Mouse (Mus musculus) heart, adult 9 months (tissue): ENCODE measurements around the gene Olfr955.

Experiments
- DNase-seq, 2 experiments: peaks; one replicate each; pipeline ENCODE4 v3.0.0; 2022; ENCODE audit warnings: low spot score in 2 of 2

The Olfr955 gene

DNA sequence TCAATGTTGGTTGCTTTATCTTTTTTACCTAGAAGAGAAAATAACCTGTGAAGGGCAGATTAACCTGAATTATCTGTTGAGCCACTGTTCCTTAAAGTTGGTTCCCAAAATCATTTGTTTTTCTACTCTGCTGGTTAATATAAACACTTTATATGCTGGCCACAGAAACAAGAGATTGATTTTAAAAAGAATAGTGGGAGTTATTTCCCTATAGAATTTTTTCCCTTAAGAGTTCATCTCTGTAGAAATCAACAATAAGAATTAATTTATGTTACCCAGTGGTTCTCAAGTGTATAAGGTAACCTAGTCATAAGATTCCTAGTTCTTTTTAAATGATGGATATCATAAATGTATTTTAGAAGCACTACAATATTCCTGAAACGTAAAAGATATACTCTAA lies at the start of gene Olfr955:
Gene Olfr955, minus strand, starts transcription at position 101 of the 400 bp plus-strand sequence.
- no peak for DNase-seq

DNA sequence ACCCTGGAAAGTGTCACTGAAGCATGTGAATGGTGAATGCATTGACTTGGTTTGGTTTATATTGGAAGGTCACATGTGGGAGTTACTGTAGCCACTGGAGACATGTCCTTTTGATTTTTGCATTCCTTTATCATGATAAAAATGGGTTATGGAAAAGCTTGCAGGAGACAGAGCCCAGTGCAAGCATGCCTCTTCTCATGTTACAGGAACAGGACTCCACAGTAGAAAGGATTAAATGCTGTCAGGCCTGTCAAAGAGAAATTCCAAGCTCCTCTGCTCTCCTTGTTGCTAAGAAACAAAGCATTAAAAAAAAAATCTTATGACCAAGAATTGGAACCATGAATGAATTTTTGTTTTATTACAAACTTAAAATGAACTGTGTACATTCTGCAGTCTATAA lies 46.9 kb upstream of the Olfr955 start:
- no peak for DNase-seq

DNA sequence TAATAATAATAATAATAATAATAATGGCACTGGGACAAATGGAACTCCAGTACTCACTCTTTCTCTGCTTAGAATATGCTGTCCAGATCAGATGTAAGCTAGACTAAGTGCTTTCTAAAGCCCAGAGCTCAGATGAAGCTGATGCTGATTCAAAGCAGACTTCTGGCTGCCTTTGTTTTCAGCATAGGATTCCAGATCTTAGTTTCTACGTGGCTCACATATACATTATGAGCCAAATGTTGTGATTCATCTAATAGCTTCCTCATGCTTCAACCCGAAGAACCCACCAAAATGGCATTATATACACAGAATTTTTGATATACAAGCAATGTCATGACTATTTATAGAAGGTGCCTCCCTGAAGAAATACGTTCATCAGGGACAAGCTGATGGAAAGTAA lies 43.8 kb upstream of the Olfr955 start, which contains the start of gene Olfr957:
Gene Olfr957, minus strand, starts transcription at position 279 of the 400 bp plus-strand sequence.
- no peak for DNase-seq

- no peak for DNase-seq
Observed at GRCm38 (mm10) chr9:39509412-39509811, 37.7 kb upstream of the Olfr955 start.

DNA sequence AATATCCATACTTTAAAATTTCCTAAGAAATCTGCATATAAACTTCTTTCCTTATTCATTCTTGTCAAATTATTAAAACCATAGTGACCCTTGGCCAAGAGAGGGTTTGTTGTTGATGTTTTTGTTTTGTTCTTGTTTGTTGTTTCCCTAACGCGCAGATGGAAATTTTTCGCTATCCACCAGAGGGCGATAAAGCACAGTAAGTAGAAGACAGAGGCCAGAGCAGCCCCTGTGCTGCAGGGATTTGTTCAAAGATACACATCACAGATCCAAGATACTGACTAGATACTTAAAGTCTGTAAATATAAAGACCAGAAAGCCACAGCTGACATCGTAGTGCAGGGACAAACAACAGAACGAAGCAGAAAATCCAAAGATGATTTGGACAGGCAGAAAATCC lies 37.3 kb upstream of the Olfr955 start:
- no peak for DNase-seq

GRCm38 (mm10) chr9:39493895-39494294 lies 22.2 kb upstream of the Olfr955 start, which contains the start of gene Olfr44:
Olfr44 (minus strand) TSS chr9:39493995.
- no peak for DNase-seq

- no peak for DNase-seq
Observed at GRCm38 (mm10) chr9:39456401-39456800, 15.3 kb downstream of the Olfr955 start, which contains the start of gene Olfr954. Olfr954 (plus strand) TSS chr9:39456701.

DNA sequence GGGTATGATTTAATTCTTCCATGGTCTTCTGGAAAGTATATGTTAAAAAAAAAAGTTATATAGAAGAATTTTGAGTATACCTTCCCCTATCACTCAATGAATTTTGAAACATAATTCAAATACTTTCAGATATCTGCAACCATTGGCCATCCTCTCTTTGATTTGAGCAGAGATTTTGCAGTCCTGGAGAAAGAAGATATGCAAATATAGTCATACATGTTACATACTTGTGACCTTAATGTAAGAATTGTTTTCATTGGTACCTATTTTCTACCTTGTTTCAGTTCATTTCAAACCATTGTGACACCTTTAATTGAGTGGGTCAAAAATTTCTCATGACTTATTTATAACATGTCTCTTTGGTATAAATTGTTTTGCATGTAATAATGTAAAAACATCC lies 44.7 kb downstream of the Olfr955 start, which contains the start of gene Olfr952:
Gene Olfr952, minus strand, starts transcription at position 101 of the 400 bp plus-strand sequence.
- no peak for DNase-seq
